Comparison of ENCODE assay signal across 9 mouse cellular contexts in the genomic region with DNA sequence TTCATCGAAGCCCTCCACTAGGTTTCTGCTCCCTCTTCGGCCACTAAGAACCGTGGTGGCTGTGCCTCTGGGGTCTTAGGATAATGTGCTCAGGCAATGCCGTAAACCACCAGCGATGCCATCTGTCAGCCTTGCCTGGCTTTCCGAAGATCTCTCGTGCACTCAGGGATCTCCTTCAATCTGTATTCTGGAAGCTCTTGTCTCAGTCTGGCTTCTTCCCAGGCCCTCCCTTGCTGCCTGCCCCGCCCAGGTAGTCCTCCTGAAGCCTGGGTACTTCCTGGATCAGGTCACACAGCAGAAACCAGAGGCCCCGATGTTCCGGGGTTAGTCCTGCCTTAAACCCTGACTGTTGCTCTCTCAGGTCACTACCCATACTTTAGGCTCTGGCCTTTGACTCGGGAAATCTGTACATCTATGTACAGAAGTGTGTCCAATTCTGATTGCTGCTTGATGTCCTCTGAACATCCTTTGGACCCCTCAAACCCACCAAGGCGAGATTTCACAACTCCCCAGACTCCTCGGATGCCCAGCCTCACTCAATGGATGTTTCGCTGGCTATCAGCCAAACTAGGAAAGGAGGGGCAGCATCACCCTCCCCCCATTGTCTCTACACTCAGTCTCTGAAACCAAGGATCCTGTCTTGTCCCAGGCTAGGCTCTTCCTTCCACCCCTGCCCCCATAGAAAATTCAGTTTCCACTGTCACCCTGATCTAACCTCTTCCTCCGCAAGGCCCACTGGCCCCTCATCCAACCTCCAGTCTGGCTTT. TPM values are rescaled to one million over a fixed set of nuclear protein-coding genes. Genes with fewer than 3 reads are reported as not detected.
DNase-seq lines count a peak whose midpoint lies in the region; ATAC-seq and TF ChIP-seq lines count a peak whose summit lies in the region.
"Had no signal": no experiment of that assay in that cellular context is flagged by ENCODE, and none has a peak within 500 bp of the region (broad histone marks: within the 10 kb centered on the region; RNA-seq: fewer than 3 reads in every experiment).

No protein-coding gene starts in this region.

- no peak overlapping the region for H3K4me2 ChIP-seq in kidney, embryonic 15.5 days

- WGBS in cerebellum, adult 2 months = 25% methylated on average over 15 of the region's 15 CpGs
- WGBS in kidney, embryonic 15.5 days = 56% methylated on average over 15 of the region's 15 CpGs

- H3K9ac ChIP-seq in kidney, embryonic 15.5 days = no peak overlapping the region

- no peaks in the 10 kb centered on the region for H3K36me3 ChIP-seq in kidney, embryonic 15.5 days

- DNase-seq in cerebellum, postnatal 10 days = peak; percentile 85 to 86
- DNase-seq in cerebellum, adult 2 months = no peak
- DNase-seq in kidney, adult 18-20 months = no peak
- DNase-seq in brain, embryonic 14.5 days (ENCODE audit: low read depth) = peak; percentile 49
- peak; percentile 29 for DNase-seq in lung, postnatal 14 days
- no peak for DNase-seq in B cell, adult 2 months

- peaks cover 2% of the 10 kb centered on the region; the same call in 1 of the 2 replicates for H3K27me3 ChIP-seq in cerebellum, adult 2 months (ENCODE audit: control insufficient read depth, insufficient read depth, low read length)
- H3K27me3 ChIP-seq in kidney, embryonic 15.5 days = no peaks in the 10 kb centered on the region

- no peak for TF ChIP-seq POLR2A in cerebellum, adult 2 months (IDR thresholded peaks at IDR 0.05; ENCODE audit: borderline replicate concordance, insufficient read depth, low read length)
- no peak for TF ChIP-seq POLR2A in brain, embryonic 14.5 days (IDR thresholded peaks at IDR 0.05; ENCODE audit: borderline replicate concordance, extremely low read depth, insufficient read depth, insufficient read length, poor library complexity, severe bottlenecking)

- no peak overlapping the region for H3K27ac ChIP-seq in cerebellum, adult 2 months (ENCODE audit: insufficient read depth, low read length)
- H3K27ac ChIP-seq in kidney, embryonic 15.5 days = 0 out of 2 replicates have a peak overlapping the region, but pooled peaks have one; percentile 29

- no peaks in the 10 kb centered on the region for H3K9me3 ChIP-seq in kidney, embryonic 15.5 days (replicated peaks)

- TF ChIP-seq CTCF in cerebellum, adult 2 months (IDR thresholded peaks at IDR 0.05; ENCODE audit: borderline replicate concordance, insufficient read depth, low read depth, low read length) = no peak
- no peak for TF ChIP-seq CTCF in brain, embryonic 14.5 days (IDR thresholded peaks at IDR 0.05; ENCODE audit: borderline replicate concordance, extremely low read depth, insufficient read depth, insufficient read length)

- no peaks in the 10 kb centered on the region for H3K4me1 ChIP-seq in cerebellum, adult 2 months (ENCODE audit: control insufficient read depth, insufficient read depth, low read length)
- H3K4me1 ChIP-seq in kidney, embryonic 15.5 days = peaks cover 34% of the 10 kb centered on the region

- ATAC-seq in kidney, embryonic 15.5 days (replicated peaks; ENCODE audit: low FRiP score) = no peak
- ATAC-seq in frontal cortex, adult (ENCODE audit: low TSS enrichment) = no peak

- H3K4me3 ChIP-seq in cerebellum, adult 2 months (replicated peaks; ENCODE audit: insufficient read depth, low read depth, low read length) = no peak overlapping the region
- no peak overlapping the region for H3K4me3 ChIP-seq in kidney, embryonic 15.5 days (replicated peaks)

RNA-seq across cellular contexts. Expression of gene Marcksl1, which starts 4.4 kb away (rescaled TPM):
- 68.0 and 70.0 TPM in 2 replicates for polyA plus RNA-seq in cerebellum, adult 2 months (2012; rRNA removed)
- polyA plus RNA-seq in kidney, embryonic 15.5 days (2015; fragmentation: Nextera tagmentation; extraction: Ambion mirVana) = 881 and 886 TPM in 2 replicates
- 1,642 and 1,750 TPM in 2 replicates for polyA plus RNA-seq in brain, embryonic 14.5 days (2012; rRNA removed)

RNA-seq across cellular contexts. Expression of gene Fam229a, which starts 18.0 kb away (rescaled TPM):
- 0.67 and 0.92 TPM in 2 replicates for polyA plus RNA-seq in cerebellum, adult 2 months (2012; rRNA removed)
- polyA plus RNA-seq in kidney, embryonic 15.5 days (2015; fragmentation: Nextera tagmentation; extraction: Ambion mirVana) = not detected in 2 replicates
- 0.18 and 0.26 TPM in 2 replicates for polyA plus RNA-seq in brain, embryonic 14.5 days (2012; rRNA removed)

RNA-seq across cellular contexts. Expression of gene Tssk3, which starts 18.2 kb away (rescaled TPM):
- 0.16 TPM in 2 replicates for polyA plus RNA-seq in cerebellum, adult 2 months (2012; rRNA removed)
- polyA plus RNA-seq in kidney, embryonic 15.5 days (2015; fragmentation: Nextera tagmentation; extraction: Ambion mirVana) = not detected in 2 replicates
- 0.14 and 0.18 TPM in 2 replicates for polyA plus RNA-seq in brain, embryonic 14.5 days (2012; rRNA removed)
- polyA plus RNA-seq: heart, postnatal 0 days had no signal

RNA-seq across cellular contexts. Expression of gene Hdac1, which starts 33.5 kb away (rescaled TPM):
- polyA plus RNA-seq in cerebellum, adult 2 months (2012; rRNA removed) = 61.5 and 66.8 TPM in 2 replicates
- polyA plus RNA-seq in kidney, embryonic 15.5 days (2015; fragmentation: Nextera tagmentation; extraction: Ambion mirVana) = 264 and 274 TPM in 2 replicates
- 110 and 142 TPM in 2 replicates for polyA plus RNA-seq in brain, embryonic 14.5 days (2012; rRNA removed)

RNA-seq across cellular contexts. Expression of gene Bsdc1, which starts 47.6 kb away (rescaled TPM):
- polyA plus RNA-seq in cerebellum, adult 2 months (2012; rRNA removed) = 33.9 and 37.3 TPM in 2 replicates
- 26.4 and 28.8 TPM in 2 replicates for polyA plus RNA-seq in kidney, embryonic 15.5 days (2015; fragmentation: Nextera tagmentation; extraction: Ambion mirVana)
- 17.5 and 29.2 TPM in 2 replicates for polyA plus RNA-seq in brain, embryonic 14.5 days (2012; rRNA removed)

Comparison
In these comparisons a context has a peak if more than half of its experiments do, and no peak if none do; other contexts are left out.
1. DNase-seq: peak in cerebellum, postnatal 10 days (2 of 2), brain, embryonic 14.5 days (single experiment) and lung, postnatal 14 days (single experiment); none in cerebellum, adult 2 months (0 of 2), kidney, adult 18-20 months (single experiment) and B cell, adult 2 months (0 of 2).
2. RNA of gene Marcksl1, which starts 4.4 kb away (polyA plus RNA-seq): 1,642 to 1,750 TPM in brain, embryonic 14.5 days and 881 to 886 TPM in kidney, embryonic 15.5 days; 68.0 to 70.0 TPM in cerebellum, adult 2 months; every median in the first group is over 10 times any median in the second.